In the genomic region with DNA sequence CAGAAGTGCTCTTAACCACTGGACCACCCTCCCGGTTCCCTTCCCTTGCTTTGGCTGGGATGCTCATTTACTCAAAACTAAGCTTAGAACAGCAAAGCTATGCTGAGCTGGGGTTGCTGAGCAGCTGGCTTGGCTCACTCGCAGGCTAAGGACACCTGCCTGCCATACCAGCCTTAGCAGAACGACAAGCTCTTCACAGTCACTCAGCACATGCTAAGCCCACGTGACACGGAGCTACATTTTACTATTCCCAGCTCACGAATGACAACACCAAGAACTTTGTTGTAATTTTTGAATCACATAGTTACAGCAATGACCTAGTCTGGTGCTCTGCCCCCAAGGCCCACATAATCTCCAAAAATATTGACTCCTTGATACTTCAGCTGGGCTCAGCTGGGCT, we compare ENCODE assay signal across 16 mouse cellular contexts.
DNase-seq lines count a peak whose midpoint lies in the region; ATAC-seq and TF ChIP-seq lines count a peak whose summit lies in the region.
"Had no signal": no experiment of that assay in that cellular context is flagged by ENCODE, and none has a peak within 500 bp of the region (broad histone marks: within the 10 kb centered on the region; RNA-seq: fewer than 3 reads in every experiment).

No protein-coding gene starts in this region.

- H3K4me1 ChIP-seq in embryonic facial prominence, embryonic 14.5 days (ENCODE audit: control insufficient read depth, insufficient read depth, low read length) = peaks cover 28% of the 10 kb centered on the region
- H3K4me1 ChIP-seq in embryonic facial prominence, embryonic 10.5 days = peaks cover 41% of the 10 kb centered on the region
- H3K4me1 ChIP-seq in heart, embryonic 14.5 days (ENCODE audit: control insufficient read depth in 2 of 2, insufficient read depth in 2 of 2, low read length in 2 of 2) = peaks cover 52 to 69% of the 10 kb centered on the region in 2 experiments
- H3K4me1 ChIP-seq in heart, embryonic 12.5 days (replicated peaks) = peaks cover 83% of the 10 kb centered on the region
- peaks cover 28% of the 10 kb centered on the region for H3K4me1 ChIP-seq in lung, adult 2 months (ENCODE audit: control insufficient read depth, insufficient read depth, low read length)
- peaks cover 47% of the 10 kb centered on the region for H3K4me1 ChIP-seq in liver, embryonic 12.5 days
- H3K4me1 ChIP-seq: forebrain, embryonic 15.5 days; hindbrain, embryonic 15.5 days had no signal

- ATAC-seq in embryonic facial prominence, embryonic 14.5 days (ENCODE audit: low read depth) = peak; percentile 53; the same call in 1 of the 2 replicates
- ATAC-seq in heart, embryonic 14.5 days (ENCODE audit: insufficient number of reproducible peaks, insufficient read depth, low FRiP score, low read depth) = 0 out of 2 replicates have a peak, but pooled peaks have one; percentile 42
- ATAC-seq in heart, embryonic 12.5 days (ENCODE audit: insufficient number of reproducible peaks, low FRiP score) = no peak
- no peak for ATAC-seq in liver, embryonic 12.5 days
- ATAC-seq: forebrain, embryonic 15.5 days; liver, postnatal 0 days had no signal

- no peak overlapping the region for H3K9ac ChIP-seq in embryonic facial prominence, embryonic 14.5 days (ENCODE audit: low read depth, low read length)
- H3K9ac ChIP-seq in heart, embryonic 14.5 days (ENCODE audit: low read length) = no peak overlapping the region
- no peak overlapping the region for H3K9ac ChIP-seq in heart, embryonic 12.5 days
- no peak overlapping the region for H3K9ac ChIP-seq in liver, embryonic 12.5 days
- H3K9ac ChIP-seq: forebrain, embryonic 15.5 days; hindbrain, embryonic 15.5 days; limb, embryonic 12.5 days; liver, postnatal 0 days had no signal

- no peaks in the 10 kb centered on the region for H3K9me3 ChIP-seq in embryonic facial prominence, embryonic 14.5 days (ENCODE audit: control insufficient read depth, low read length)
- no peaks in the 10 kb centered on the region for H3K9me3 ChIP-seq in embryonic facial prominence, embryonic 10.5 days
- H3K9me3 ChIP-seq in heart, embryonic 14.5 days (ENCODE audit: control insufficient read depth, low read length) = no peaks in the 10 kb centered on the region
- H3K9me3 ChIP-seq in heart, embryonic 12.5 days (replicated peaks) = no peaks in the 10 kb centered on the region
- no peaks in the 10 kb centered on the region for H3K9me3 ChIP-seq in liver, embryonic 12.5 days (replicated peaks)
- H3K9me3 ChIP-seq: forebrain, embryonic 15.5 days; hindbrain, embryonic 15.5 days; limb, embryonic 12.5 days had no signal

- TF ChIP-seq CTCF in lung, adult 2 months (IDR thresholded peaks at IDR 0.05; ENCODE audit: insufficient read depth, low read length) = no peak

- 70% methylated on average over 6 of the region's 6 CpGs for WGBS in embryonic facial prominence, embryonic 14.5 days
- WGBS in embryonic facial prominence, embryonic 10.5 days = 88% methylated on average over 6 of the region's 6 CpGs
- 39% methylated on average over 6 of the region's 6 CpGs for WGBS in heart, embryonic 14.5 days
- 51% methylated on average over 6 of the region's 6 CpGs for WGBS in heart, embryonic 12.5 days
- 69% methylated on average over 6 of the region's 6 CpGs for WGBS in lung, adult 2 months
- WGBS in liver, embryonic 12.5 days (ENCODE audit: insufficient replicate concordance) = 73% methylated on average over 6 of the region's 6 CpGs

- H3K36me3 ChIP-seq in embryonic facial prominence, embryonic 14.5 days (ENCODE audit: control insufficient read depth, insufficient read depth, low read length) = no peaks in the 10 kb centered on the region
- no peaks in the 10 kb centered on the region for H3K36me3 ChIP-seq in embryonic facial prominence, embryonic 10.5 days (replicated peaks)
- H3K36me3 ChIP-seq in heart, embryonic 14.5 days (ENCODE audit: control insufficient read depth, insufficient read depth, low read length) = no peaks in the 10 kb centered on the region
- no peaks in the 10 kb centered on the region for H3K36me3 ChIP-seq in heart, embryonic 12.5 days
- H3K36me3 ChIP-seq in liver, embryonic 12.5 days = no peaks in the 10 kb centered on the region
- H3K36me3 ChIP-seq: forebrain, embryonic 15.5 days; hindbrain, embryonic 15.5 days; limb, embryonic 12.5 days had no signal

- DNase-seq in embryonic facial prominence, embryonic 14.5 days (ENCODE audit: low spot score) = no peak
- DNase-seq in embryonic facial prominence, embryonic 10.5 days (ENCODE audit: low spot score) = no peak
- peak; percentile 44 to 55 for DNase-seq in lung, adult 18-20 months
- no peak for DNase-seq in lung, adult 2 months
- peak; percentile 40 to 52 for DNase-seq in right cerebral cortex, postnatal 36 days (ENCODE audit: low spot score in 2 of 2)
- DNase-seq: cerebellum, adult 18-20 months; kidney, adult 8-10 months; liver, postnatal 0 days had no signal

- TF ChIP-seq POLR2A in lung, adult 2 months (IDR thresholded peaks at IDR 0.05; ENCODE audit: borderline replicate concordance, extremely low read depth, low read depth, low read length) = no peak

- H3K4me3 ChIP-seq in embryonic facial prominence, embryonic 14.5 days (ENCODE audit: low read depth, low read length) = no peak overlapping the region
- no peak overlapping the region for H3K4me3 ChIP-seq in embryonic facial prominence, embryonic 10.5 days
- no peak overlapping the region for H3K4me3 ChIP-seq in heart, embryonic 14.5 days (ENCODE audit: control insufficient read depth in 1 of 2, insufficient read depth in 1 of 2, low read depth in 1 of 2, low read length in 2 of 2)
- no peak overlapping the region for H3K4me3 ChIP-seq in heart, embryonic 12.5 days
- H3K4me3 ChIP-seq in lung, adult 2 months (replicated peaks; ENCODE audit: extremely low read depth, low read depth, low read length) = no peak overlapping the region
- H3K4me3 ChIP-seq in liver, embryonic 12.5 days = no peak overlapping the region
- H3K4me3 ChIP-seq: forebrain, embryonic 15.5 days; hindbrain, embryonic 15.5 days; limb, embryonic 12.5 days; myocyte had no signal

- H3K4me2 ChIP-seq in embryonic facial prominence, embryonic 14.5 days (ENCODE audit: low read depth, low read length) = no peak overlapping the region
- no peak overlapping the region for H3K4me2 ChIP-seq in heart, embryonic 14.5 days (ENCODE audit: low read length)
- H3K4me2 ChIP-seq in heart, embryonic 12.5 days = no peak overlapping the region
- no peak overlapping the region for H3K4me2 ChIP-seq in liver, embryonic 12.5 days
- H3K4me2 ChIP-seq: forebrain, embryonic 15.5 days; hindbrain, embryonic 15.5 days; limb, embryonic 12.5 days; midbrain, embryonic 11.5 days had no signal

- H3K27ac ChIP-seq in embryonic facial prominence, embryonic 14.5 days (replicated peaks; ENCODE audit: low read depth, low read length) = no peak overlapping the region
- no peak overlapping the region for H3K27ac ChIP-seq in embryonic facial prominence, embryonic 10.5 days (replicated peaks)
- peak overlapping the region; percentile 6 to 64; a peak in 3 of 4 replicates for H3K27ac ChIP-seq in heart, embryonic 14.5 days (replicated peaks in 1 of 2; ENCODE audit: control insufficient read depth in 1 of 2, insufficient read depth in 1 of 2, low read depth in 2 of 2, low read length in 2 of 2)
- H3K27ac ChIP-seq in heart, embryonic 12.5 days (ENCODE audit: poor library complexity, severe bottlenecking) = no peak overlapping the region
- no peak overlapping the region for H3K27ac ChIP-seq in liver, embryonic 12.5 days
- H3K27ac ChIP-seq: forebrain, embryonic 15.5 days; hindbrain, embryonic 15.5 days; limb, embryonic 12.5 days had no signal

- no peaks in the 10 kb centered on the region for H3K27me3 ChIP-seq in embryonic facial prominence, embryonic 14.5 days (replicated peaks; ENCODE audit: control insufficient read depth, insufficient read depth, low read length)
- H3K27me3 ChIP-seq in embryonic facial prominence, embryonic 10.5 days (replicated peaks; ENCODE audit: low read depth, poor library complexity, severe bottlenecking) = no peaks in the 10 kb centered on the region
- no peaks in the 10 kb centered on the region for H3K27me3 ChIP-seq in heart, embryonic 14.5 days (ENCODE audit: control insufficient read depth, insufficient read depth, low read length)
- H3K27me3 ChIP-seq in heart, embryonic 12.5 days (replicated peaks) = no peaks in the 10 kb centered on the region
- H3K27me3 ChIP-seq in liver, embryonic 12.5 days (replicated peaks) = peaks cover 20% of the 10 kb centered on the region
- H3K27me3 ChIP-seq: forebrain, embryonic 15.5 days; hindbrain, embryonic 15.5 days; limb, embryonic 12.5 days had no signal

Comparison
In these comparisons a context has a peak if more than half of its experiments do, and no peak if none do; other contexts are left out.
1. ATAC-seq: peak in embryonic facial prominence, embryonic 14.5 days (single experiment) and heart, embryonic 14.5 days (single experiment); none in heart, embryonic 12.5 days (single experiment) and liver, embryonic 12.5 days (single experiment).
2. DNase-seq: peak in lung, adult 18-20 months (2 of 2) and right cerebral cortex, postnatal 36 days (2 of 2); none in embryonic facial prominence, embryonic 14.5 days (single experiment), embryonic facial prominence, embryonic 10.5 days (single experiment) and lung, adult 2 months (single experiment).
3. H3K27ac ChIP-seq: peak in heart, embryonic 14.5 days (2 of 2); none in embryonic facial prominence, embryonic 14.5 days (single experiment), embryonic facial prominence, embryonic 10.5 days (single experiment), heart, embryonic 12.5 days (single experiment) and liver, embryonic 12.5 days (single experiment).